Mouse (Mus musculus) CH12.LX (cell line): ENCODE measurements at regions not wholly inside any gene's neighbourhood (a gene's known extent, or its start where the extent isn't known, plus 50 kb on each side); places are given as distances from the start of the nearest gene placed in this dataset.

Source experiments
- CHD2 ChIP-seq: IDR thresholded peaks from 2 replicates; pipeline ENCODE4 v1.6.1; 2011; ENCODE audit warnings: low read length, improper control_type of control experiment
- CTCF ChIP-seq, 2 experiments: IDR thresholded peaks in 1 of 2; conservative IDR thresholded peaks in 1 of 2; 2 replicates each; pipeline ENCODE4 v1.5.1; 2011 to 2012; ENCODE audit warnings: low read depth in 2 of 2, low read length in 2 of 2, improper control_type of control experiment in 1 of 2, inconsistent platforms in 1 of 2, mild to moderate bottlenecking in 1 of 2, moderate library complexity in 1 of 2
- EP300 ChIP-seq: IDR thresholded peaks from 2 replicates; pipeline ENCODE4 v1.6.1; 2011; ENCODE audit warnings: low read length, improper control_type of control experiment
- ETS1 ChIP-seq: conservative IDR thresholded peaks from 2 replicates; pipeline ENCODE4 v1.6.1; 2012; ENCODE audit warnings: low read depth, mild to moderate bottlenecking, inconsistent platforms, low read length, improper control_type of control experiment, moderate library complexity
- MXI1 ChIP-seq: IDR thresholded peaks from 2 replicates; pipeline ENCODE4 v1.6.1; 2011; ENCODE audit warnings: mild to moderate bottlenecking, low read depth, low read length, improper control_type of control experiment
- MYC ChIP-seq: IDR thresholded peaks from 2 replicates; pipeline ENCODE4 v1.6.1; 2011; ENCODE audit warnings: low read depth, mild to moderate bottlenecking, improper control_type of control experiment, low read length
- NRF1 ChIP-seq: IDR thresholded peaks from 2 replicates; pipeline ENCODE4 v1.6.1; 2014; ENCODE audit warnings: low read depth, mild to moderate bottlenecking, inconsistent platforms, low read length, improper control_type of control experiment, moderate library complexity
- POLR2A ChIP-seq: IDR thresholded peaks from 2 replicates; pipeline ENCODE4 v1.6.1; 2011; ENCODE audit warnings: low read depth, mild to moderate bottlenecking, improper control_type of control experiment, low read length
- RCOR1 ChIP-seq: conservative IDR thresholded peaks from 2 replicates; pipeline ENCODE4 v1.6.1; 2012; ENCODE audit warnings: low read depth, mild to moderate bottlenecking, inconsistent platforms, low read length, improper control_type of control experiment
- USF2 ChIP-seq: conservative IDR thresholded peaks from 2 replicates; pipeline ENCODE4 v1.6.1; 2011; ENCODE audit warnings: low read depth, low read length, improper control_type of control experiment

DNA sequence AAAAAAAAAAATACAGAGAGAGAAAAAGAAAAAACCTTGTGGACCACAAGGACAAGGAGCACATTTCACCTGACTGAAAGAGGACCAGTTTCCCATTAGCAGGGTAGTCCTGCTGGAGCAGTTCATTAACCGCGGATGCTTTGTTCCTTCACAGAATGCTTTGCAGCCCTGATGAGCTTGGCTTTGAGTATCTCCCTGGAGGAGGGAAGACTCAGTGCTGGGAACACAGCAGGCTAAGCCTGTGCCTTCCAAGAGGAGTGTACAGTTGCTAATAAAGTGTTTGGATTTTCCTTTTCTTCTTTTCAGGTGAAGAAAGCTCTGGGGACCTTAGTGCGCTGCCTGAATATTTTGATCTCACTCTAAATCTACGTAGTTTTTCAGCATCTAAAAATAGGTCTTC lies 980.3 kb upstream of the Map3k7 start:
- TF ChIP-seq POLR2A (no peak), CTCF (conservative IDR thresholded peaks at IDR 0.05 in 1 of 2, IDR thresholded peaks at IDR 0.05 in 1 of 2; ENCODE audit: low read depth in 2 of 2, low read length in 2 of 2) (no peak), USF2 (no peak), RCOR1 (no peak), CHD2 (no peak), NRF1 (no peak), MXI1 (no peak), EP300 (no peak), ETS1 (no peak), MYC (no peak)
